Mouse (Mus musculus) heart, embryonic 11.5 days (tissue): ENCODE results near the gene Agtr1b. TPM values are rescaled to one million over a fixed set of nuclear protein-coding genes. Genes with fewer than 3 reads are reported as not detected.

ENCODE experiments used
- polyA plus RNA-seq: library from polyadenylated mRNA; unstranded; fragments of >200 nt; fragmentation: Nextera tagmentation; extraction: Ambion mirVana; gene quantifications from 2 replicates; pipeline ENCODE4 v1.2.1, GENCODE M21; 2014

Agtr1b gene
- polyA plus RNA-seq, 1 experiment from 2014 or later: 0.10 TPM

Other genes starting within 250 kb of the Agtr1b start
- gene Gyg, start 211.9 kb downstream of the Agtr1b start, polyA plus RNA-seq: 797 and 836 TPM in 2 replicates
- 0.15 and 0.46 TPM in 2 replicates for gene Cpa3, start 125.0 kb downstream of the Agtr1b start, polyA plus RNA-seq
- gene Cpb1, start 91.4 kb downstream of the Agtr1b start, polyA plus RNA-seq: not detected in 2 replicates